Mouse (Mus musculus) T-helper 17 cell (primary cell): ENCODE measurements at regions not wholly inside any gene's neighbourhood (a gene's known extent, or its start where the extent isn't known, plus 50 kb on each side); places are given as distances from the start of the nearest gene placed in this dataset.

Experiments
- in situ Hi-C, 2 experiments: fragments of 300-600 bp; cut with MboI, MseI; formaldehyde crosslinking; loops; 1 replicate in 1 of 2; 2 replicates in 1 of 2; pipeline ENCODE4 v1.15.1; 2025; ENCODE audit warnings: high pct_unique_total_duplicates in 2 of 2

DNA sequence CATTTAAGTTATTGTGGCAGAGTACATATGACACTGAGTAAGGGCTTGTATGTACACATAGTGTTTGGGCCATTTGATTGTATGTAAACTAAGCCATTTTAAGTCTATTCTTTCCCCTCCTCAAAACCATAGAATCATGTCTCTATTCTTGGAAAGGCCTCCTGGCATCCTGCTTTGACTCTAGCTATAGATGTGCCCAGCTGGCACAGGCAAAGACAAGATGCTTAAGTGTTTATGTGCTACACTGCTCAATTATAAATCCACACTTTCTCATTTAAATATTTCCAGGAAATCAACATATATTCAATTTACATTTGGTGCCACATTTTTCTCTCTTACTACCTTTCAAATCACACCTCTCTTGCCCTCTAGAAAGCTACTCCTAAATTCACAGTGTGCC, 97.6 kb upstream of the Bdnf start:
- in situ Hi-C loops: no loop called here

DNA sequence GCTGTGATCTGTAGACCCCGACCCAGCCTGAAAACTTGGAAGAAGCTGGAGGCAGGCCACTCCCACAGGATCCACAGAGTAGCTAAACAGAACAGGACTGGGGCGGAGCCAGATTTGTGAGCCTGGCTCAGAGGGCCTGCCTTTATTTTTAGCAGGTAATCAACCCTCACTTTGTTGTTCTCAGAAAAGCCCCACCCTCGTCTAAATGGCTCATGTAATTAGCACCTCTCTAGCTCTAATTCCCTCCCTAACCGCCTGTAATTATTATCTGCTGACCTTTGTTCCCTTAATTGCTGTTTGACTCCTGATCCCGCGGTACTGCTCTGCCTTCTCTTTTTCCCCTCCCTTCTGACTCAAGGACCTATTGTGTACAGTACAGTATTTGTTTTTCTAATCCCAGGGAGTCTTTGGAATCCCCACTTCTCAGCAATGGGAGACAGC, 95.6 kb upstream of the Bdnf start:
- in situ Hi-C loops: no loop called here

DNA sequence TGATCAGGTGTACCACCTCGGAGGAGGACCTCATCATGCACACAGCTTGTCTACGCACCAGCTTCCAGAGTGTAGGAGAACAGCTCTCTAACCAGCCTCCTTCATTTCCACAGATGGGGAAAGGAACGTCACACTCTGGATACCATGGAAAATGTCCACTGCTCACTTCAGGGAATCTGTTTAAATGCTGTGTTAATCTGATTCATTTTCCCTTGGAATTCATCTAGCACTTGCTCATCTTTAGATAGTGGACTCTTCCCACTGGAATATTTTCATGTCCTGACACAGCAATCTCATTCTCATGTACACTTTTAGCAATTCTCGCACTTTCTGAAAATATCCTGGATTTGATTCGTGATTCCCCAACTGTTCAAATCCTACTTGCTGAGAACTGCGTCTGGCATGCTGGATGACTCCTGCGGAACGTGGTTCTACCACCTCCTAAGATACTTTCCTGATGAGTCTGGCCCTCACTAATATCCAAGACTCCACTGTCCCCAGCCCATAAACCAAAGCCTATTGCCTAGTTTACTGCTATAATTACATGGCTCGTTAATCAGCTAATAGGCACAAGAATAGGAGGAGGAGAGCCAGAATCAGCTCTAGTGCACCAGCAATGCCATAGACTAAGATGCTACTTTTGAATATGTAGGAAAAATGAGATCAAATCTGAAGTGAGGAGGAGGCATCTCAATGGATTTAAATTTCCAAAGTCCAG, 56.0 kb upstream of the Bdnf start:
- in situ Hi-C loops: loop anchor here in 1 of 2 experiments (25.0 kb wide), 1 partner anchor 1931 kb away; no protein-coding TSS in a partner anchor

DNA sequence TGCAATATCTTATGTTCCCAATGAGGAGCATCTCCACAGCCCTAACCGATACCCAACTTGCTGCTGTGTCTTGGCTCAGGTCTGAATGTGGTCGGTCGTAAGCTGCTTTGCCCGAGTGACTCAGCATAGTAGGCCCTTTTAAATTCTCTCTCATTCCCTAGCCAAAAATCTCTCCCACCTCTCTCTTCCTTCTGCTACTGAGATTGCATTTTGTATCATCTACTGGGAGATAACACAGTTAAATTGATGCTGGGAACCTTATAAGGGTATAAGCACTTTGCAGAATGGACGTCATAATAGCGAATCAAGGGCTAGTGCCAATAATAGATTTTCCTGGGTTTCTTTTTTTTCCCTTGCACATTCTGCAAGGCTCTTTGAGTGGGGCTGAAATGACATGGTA, 54.8 kb upstream of the Bdnf start:
- in situ Hi-C loops: loop anchor here in 1 of 2 experiments (25.0 kb wide), 1 partner anchor 1932 kb away; no protein-coding TSS in a partner anchor

DNA sequence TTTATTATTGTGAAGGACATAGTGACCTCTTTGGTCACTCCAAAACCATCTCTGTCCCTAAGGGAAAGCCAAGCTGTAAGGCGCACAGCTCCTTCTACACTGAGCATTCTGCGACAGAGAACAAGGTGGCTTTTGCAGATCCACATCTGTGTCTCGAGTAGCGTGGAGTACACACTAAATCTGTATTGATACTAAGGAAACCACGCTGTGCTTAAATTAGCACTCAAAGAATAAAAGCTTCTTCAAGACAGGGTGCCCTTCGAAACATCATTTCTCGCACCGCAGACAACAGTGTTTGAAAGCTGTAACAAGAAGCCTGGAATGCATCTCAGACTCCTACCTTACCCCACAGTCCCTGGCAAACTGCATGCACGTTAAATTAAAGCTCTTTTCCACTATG, 52.9 kb upstream of the Bdnf start:
- in situ Hi-C loops: loop anchor here in 1 of 2 experiments (25.0 kb wide), 1 partner anchor 1934 kb away; no protein-coding TSS in a partner anchor
